Mouse (Mus musculus): ENCODE results near the gene Polr2l. TPM values are rescaled to one million over a fixed set of nuclear protein-coding genes. Genes with fewer than 3 reads are reported as not detected.
A peak's percentile ranks its signal among the peaks of the same experiment; 100 is the strongest.

The Polr2l gene
- polyA plus RNA-seq, 1 experiment from 2014 or later = 68.8 TPM

DNA sequence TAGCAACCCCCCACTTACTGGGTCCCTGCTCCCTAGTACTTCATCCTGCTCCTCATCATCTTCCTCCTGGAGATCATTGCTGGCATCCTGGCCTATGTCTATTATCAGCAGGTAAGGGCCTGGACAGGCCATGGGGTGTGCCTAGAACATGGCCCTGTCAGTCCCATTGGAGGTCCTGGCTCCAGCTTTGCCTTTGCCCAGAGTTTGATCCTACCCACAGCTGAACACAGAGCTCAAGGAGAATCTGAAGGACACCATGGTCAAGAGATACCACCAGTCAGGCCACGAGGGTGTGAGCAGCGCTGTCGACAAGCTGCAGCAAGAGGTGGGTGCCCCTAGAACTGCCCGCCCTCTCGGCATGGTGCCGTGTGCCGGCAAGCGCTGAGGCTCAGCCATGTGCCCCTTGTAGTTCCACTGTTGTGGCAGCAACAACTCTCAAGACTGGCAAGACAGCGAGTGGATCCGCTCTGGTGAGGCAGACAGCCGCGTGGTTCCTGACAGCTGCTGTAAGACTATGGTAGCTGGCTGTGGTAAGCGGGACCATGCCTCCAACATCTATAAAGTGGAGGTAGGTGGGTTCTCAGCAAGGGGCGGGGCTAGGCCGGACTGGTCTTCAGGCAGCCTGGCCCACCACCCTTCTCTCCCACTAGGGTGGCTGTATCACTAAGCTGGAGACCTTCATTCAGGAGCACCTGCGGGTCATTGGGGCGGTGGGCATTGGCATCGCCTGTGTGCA lies 4.9 kb downstream of the Polr2l start:
- 88% methylated on average over 18 of the region's 18 CpGs for WGBS
- Histone ChIP-seq H3K36me3 (ENCODE audit: insufficient read depth, low read length) (peaks cover 26% of the 10 kb centered on the region), H3K4me3 (ENCODE audit: low read length) (no peak overlapping the region), H3K4me1 (ENCODE audit: insufficient read depth, low read length) (peaks cover 46% of the 10 kb centered on the region), H3K27me3 (ENCODE audit: insufficient read depth, low read length) (0 out of 2 replicates have a peak, but pooled peaks cover 5% of the 10 kb centered on the region), H3K27ac (ENCODE audit: low read length) (peak overlapping the region; percentile 97), H3K9ac (replicated peaks; ENCODE audit: low read length) (0 out of 2 replicates have a peak overlapping the region, but pooled peaks have one; percentile 90), H3K4me2 (replicated peaks; ENCODE audit: low read depth, low read length) (no peak overlapping the region), H3K9me3 (ENCODE audit: low read length) (no peaks in the 10 kb centered on the region)
- ATAC-seq (ENCODE audit: low FRiP score, low TSS enrichment) = no peak

GRCm38 (mm10) chr7:141469352-141469751 lies 5.6 kb downstream of the Polr2l start:
- H3K4me3 ChIP-seq (ENCODE audit: low read length) = peak overlapping the region; percentile 85; the same call in 1 of the 2 replicates
- peaks cover 26% of the 10 kb centered on the region for H3K36me3 ChIP-seq (ENCODE audit: insufficient read depth, low read length)
- H3K4me1 ChIP-seq (ENCODE audit: insufficient read depth, low read length) = peaks cover 53% of the 10 kb centered on the region
- peak overlapping the region; percentile 97 for H3K27ac ChIP-seq (ENCODE audit: low read length)
- no peak for ATAC-seq (ENCODE audit: low FRiP score, low TSS enrichment)
- H3K27me3 ChIP-seq (ENCODE audit: insufficient read depth, low read length) = peaks cover 11% of the 10 kb centered on the region
- no peaks in the 10 kb centered on the region for H3K9me3 ChIP-seq (ENCODE audit: low read length)
- H3K9ac ChIP-seq (replicated peaks; ENCODE audit: low read length) = peak overlapping the region; percentile 90
- peak overlapping the region; percentile 92 for H3K4me2 ChIP-seq (replicated peaks; ENCODE audit: low read depth, low read length)
- WGBS = 51% methylated on average over 6 of the region's 6 CpGs

DNA sequence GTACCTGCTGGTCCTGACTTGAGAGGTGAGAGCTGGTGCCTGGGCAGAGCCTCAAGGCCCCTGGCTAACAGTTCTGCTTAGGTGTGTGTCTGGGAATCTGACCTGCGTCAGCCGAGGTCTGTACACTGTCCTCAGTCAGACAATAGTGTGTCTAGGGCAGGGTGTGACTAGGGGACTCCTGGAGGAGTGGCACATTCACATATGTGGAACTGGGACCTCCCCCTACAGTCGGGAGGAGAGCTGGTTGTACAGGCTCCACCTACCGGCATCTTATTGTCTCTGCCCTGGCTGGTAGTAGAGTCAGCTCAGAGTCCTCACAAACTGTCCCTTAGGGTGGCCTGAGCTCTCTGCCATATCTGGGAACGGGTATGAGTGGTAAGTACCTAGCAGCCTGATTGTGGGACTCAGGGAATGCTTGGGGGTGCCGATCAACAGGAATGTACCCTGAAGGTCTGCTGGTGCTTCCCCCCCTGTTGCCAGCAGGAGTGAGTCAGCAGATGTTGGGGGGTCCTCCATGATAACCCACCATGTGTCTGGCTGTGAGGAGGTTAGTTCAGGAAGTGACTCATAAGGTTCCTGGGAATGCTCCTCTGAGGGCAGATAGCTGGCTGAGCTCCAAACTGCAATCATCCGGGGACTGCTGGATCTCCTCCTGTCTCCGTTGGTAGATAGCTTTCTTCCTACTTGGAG lies 6.3 kb downstream of the Polr2l start:
- H3K4me1 ChIP-seq (ENCODE audit: insufficient read depth, low read length) = peaks cover 52% of the 10 kb centered on the region
- H3K9me3 ChIP-seq (ENCODE audit: low read length) = no peaks in the 10 kb centered on the region
- 10% methylated on average over 8 of the region's 8 CpGs for WGBS
- H3K4me2 ChIP-seq (replicated peaks; ENCODE audit: low read depth, low read length) = peak overlapping the region; percentile 92
- H3K9ac ChIP-seq (replicated peaks; ENCODE audit: low read length) = peak overlapping the region; percentile 90
- H3K27me3 ChIP-seq (ENCODE audit: insufficient read depth, low read length) = peaks cover 18% of the 10 kb centered on the region
- H3K4me3 ChIP-seq (ENCODE audit: low read length) = peak overlapping the region; percentile 85
- H3K27ac ChIP-seq (ENCODE audit: low read length) = peak overlapping the region; percentile 97
- ATAC-seq (ENCODE audit: low FRiP score, low TSS enrichment) = peak; percentile 78
- peaks cover 26% of the 10 kb centered on the region for H3K36me3 ChIP-seq (ENCODE audit: insufficient read depth, low read length)

- peak overlapping the region; percentile 97 for H3K27ac ChIP-seq (ENCODE audit: low read length)
- H3K27me3 ChIP-seq (ENCODE audit: insufficient read depth, low read length) = peaks cover 23% of the 10 kb centered on the region
- no peak for ATAC-seq (ENCODE audit: low FRiP score, low TSS enrichment)
- H3K4me3 ChIP-seq (ENCODE audit: low read length) = peak overlapping the region; percentile 85
- H3K4me1 ChIP-seq (ENCODE audit: insufficient read depth, low read length) = peaks cover 50% of the 10 kb centered on the region
- peaks cover 26% of the 10 kb centered on the region for H3K36me3 ChIP-seq (ENCODE audit: insufficient read depth, low read length)
- peak overlapping the region; percentile 92 for H3K4me2 ChIP-seq (replicated peaks; ENCODE audit: low read depth, low read length)
- peak overlapping the region; percentile 90 for H3K9ac ChIP-seq (replicated peaks; ENCODE audit: low read length)
- no peaks in the 10 kb centered on the region for H3K9me3 ChIP-seq (ENCODE audit: low read length)
- WGBS = 4% methylated on average over 5 of the region's 5 CpGs
These were observed 6.8 kb downstream of the Polr2l start for GRCm38 (mm10) chr7:141468164-141468521.

DNA sequence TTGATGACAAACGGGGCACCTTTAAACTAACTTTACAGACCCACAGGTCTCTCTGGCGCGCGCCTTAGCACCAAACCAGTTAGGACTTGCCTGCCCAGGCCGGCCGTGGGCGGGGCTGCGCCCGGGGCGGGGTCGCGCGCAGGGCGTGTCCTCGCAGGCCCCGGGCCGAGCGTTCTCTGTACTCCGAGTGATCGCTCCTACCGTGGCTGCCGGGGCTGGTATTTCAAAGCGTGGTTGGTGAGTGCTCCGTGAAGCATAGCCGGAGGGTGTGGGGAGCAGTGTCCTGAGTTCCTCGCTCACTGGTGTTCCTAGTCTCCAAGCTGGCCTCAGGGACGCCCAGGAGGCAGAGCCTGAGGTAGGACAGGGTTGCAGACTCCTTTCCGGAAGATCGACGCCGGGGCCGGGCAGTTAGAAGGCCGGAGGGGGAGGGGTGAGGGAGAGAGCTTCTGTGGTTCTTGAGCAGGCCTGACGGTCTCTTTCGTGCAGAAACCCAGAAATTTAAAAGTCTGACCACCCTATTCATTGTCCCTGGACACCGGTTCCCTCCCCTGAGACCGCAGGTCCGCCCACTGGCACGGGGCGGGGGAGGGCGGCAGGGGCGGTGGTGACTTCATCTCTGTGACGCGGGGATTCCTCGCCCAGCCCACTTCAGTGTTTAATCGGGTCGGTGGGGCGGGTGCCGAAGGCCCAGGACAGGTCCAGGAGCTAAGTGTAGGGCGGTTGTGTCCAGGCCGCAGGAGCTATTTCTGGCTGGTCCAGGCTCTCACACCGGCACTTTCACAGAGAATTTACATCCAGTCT lies 7.5 kb downstream of the Polr2l start, which contains the start of gene Cd151:
Gene Cd151 (plus strand): TSS at position 163 of the 801 bp plus-strand sequence.
- peak within 1 kb of the TSS; percentile 90 for H3K9ac ChIP-seq (replicated peaks; ENCODE audit: low read length)
- peaks cover 52% of the 10 kb centered on the region for H3K4me1 ChIP-seq (ENCODE audit: insufficient read depth, low read length)
- under 1% methylated on average over 52 of the region's 52 CpGs for WGBS
- peaks cover 30% of the 10 kb centered on the region for H3K27me3 ChIP-seq (ENCODE audit: insufficient read depth, low read length)
- peak within 1 kb of the TSS; percentile 85 for H3K4me3 ChIP-seq (ENCODE audit: low read length)
- ATAC-seq (ENCODE audit: low FRiP score, low TSS enrichment) = peak; percentile 81
- H3K27ac ChIP-seq (ENCODE audit: low read length) = peak within 1 kb of the TSS; percentile 97
- no peaks in the 10 kb centered on the region for H3K9me3 ChIP-seq (ENCODE audit: low read length)
- peak within 1 kb of the TSS; percentile 92 for H3K4me2 ChIP-seq (replicated peaks; ENCODE audit: low read depth, low read length)
- H3K36me3 ChIP-seq (ENCODE audit: insufficient read depth, low read length) = peaks cover 22% of the 10 kb centered on the region

DNA sequence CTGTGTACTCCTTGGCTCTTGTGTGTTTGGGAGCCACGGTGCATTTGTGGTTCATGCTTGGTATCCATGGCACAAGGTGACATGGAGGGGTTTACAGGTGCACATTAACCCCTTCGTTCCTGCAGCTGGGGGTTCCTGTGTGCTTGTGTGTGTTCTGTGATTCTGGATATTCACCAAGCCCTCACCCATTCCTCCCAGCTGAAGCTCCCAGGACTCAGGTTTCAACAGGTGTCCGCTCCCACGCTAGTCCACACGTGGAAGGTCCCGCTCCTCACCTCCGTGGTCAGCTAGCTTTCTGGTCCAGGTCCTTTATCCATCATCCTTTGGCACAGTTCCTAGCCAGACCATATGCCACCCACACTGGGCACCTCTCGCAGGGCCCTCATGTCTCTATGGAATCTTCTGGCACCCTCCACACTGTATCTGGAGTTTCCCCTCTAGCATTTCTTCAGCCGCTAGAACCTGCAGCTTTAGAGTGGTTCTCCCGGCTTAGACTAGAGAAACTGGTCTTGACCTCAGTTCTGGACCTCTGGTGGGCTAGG lies 8.3 kb downstream of the Polr2l start:
- Histone ChIP-seq H3K36me3 (ENCODE audit: insufficient read depth, low read length) (peaks cover 22% of the 10 kb centered on the region), H3K9ac (replicated peaks; ENCODE audit: low read length) (peak overlapping the region; percentile 90), H3K4me3 (ENCODE audit: low read length) (peak overlapping the region; percentile 85), H3K9me3 (ENCODE audit: low read length) (no peaks in the 10 kb centered on the region), H3K27ac (ENCODE audit: low read length) (peak overlapping the region; percentile 97), H3K4me1 (ENCODE audit: insufficient read depth, low read length) (peaks cover 59% of the 10 kb centered on the region), H3K27me3 (ENCODE audit: insufficient read depth, low read length) (peaks cover 34% of the 10 kb centered on the region), H3K4me2 (replicated peaks; ENCODE audit: low read depth, low read length) (peak overlapping the region; percentile 92)
- ATAC-seq (ENCODE audit: low FRiP score, low TSS enrichment) = no peak
- WGBS = 52% methylated on average over 10 of the region's 10 CpGs

DNA sequence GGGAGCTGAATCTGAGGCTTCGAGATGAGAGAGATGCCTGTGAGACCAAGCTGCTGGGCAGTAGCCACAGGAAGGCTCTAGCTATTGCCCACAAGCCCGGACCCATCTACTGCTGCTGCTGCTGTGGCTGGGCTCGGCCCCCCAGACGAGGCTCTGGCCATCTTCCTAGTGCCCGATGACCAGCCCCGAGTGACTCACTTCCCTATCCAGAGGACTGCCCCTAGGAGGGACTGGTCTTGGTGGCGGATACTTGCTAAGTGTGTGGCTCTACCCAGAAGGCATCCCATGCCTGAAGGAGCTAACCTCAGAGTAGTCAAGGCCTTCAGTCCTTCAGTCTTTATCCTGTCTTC lies 8.9 kb downstream of the Polr2l start:
- 63% methylated on average over 7 of the region's 7 CpGs for WGBS
- peaks cover 34% of the 10 kb centered on the region for H3K27me3 ChIP-seq (ENCODE audit: insufficient read depth, low read length)
- H3K36me3 ChIP-seq (ENCODE audit: insufficient read depth, low read length) = peaks cover 16% of the 10 kb centered on the region
- H3K4me2 ChIP-seq (replicated peaks; ENCODE audit: low read depth, low read length) = no peak overlapping the region
- no peak overlapping the region for H3K27ac ChIP-seq (ENCODE audit: low read length)
- H3K9ac ChIP-seq (replicated peaks; ENCODE audit: low read length) = no peak overlapping the region
- ATAC-seq (ENCODE audit: low FRiP score, low TSS enrichment) = no peak
- H3K4me3 ChIP-seq (ENCODE audit: low read length) = no peak overlapping the region
- peaks cover 64% of the 10 kb centered on the region for H3K4me1 ChIP-seq (ENCODE audit: insufficient read depth, low read length)
- H3K9me3 ChIP-seq (ENCODE audit: low read length) = no peaks in the 10 kb centered on the region

DNA sequence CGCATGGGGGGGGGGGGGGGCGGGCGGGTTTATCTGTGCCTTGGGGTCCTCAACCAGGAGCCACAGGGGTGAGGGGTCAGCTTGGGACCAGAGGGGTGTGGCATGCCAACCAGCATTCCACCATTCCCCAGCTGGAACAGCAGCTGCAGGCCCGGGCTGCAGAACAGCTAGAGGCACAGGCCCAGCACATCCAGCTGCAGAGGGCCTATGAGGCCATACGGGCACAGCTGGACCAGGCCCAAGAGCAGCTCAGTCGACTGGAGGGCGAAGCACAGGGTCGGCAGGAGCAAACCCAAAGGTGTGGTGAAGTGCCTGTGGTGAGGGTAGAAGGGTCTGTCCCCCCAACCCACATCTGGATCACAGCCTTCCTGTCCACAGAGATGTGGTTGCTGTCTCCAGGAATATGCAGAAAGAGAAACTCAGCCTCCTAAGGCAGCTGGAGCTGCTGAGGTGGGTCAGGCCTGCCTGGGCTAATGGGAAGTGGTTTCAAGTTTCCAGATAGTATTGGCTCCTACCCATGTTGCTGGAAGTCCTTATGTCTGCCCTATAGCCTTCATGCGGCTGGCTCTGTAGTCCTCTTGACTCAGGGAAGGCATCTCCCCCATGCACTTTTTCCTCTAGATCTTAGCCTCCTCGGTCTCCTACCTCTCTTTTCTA lies 9.4 kb downstream of the Polr2l start:
- Histone ChIP-seq H3K9me3 (ENCODE audit: low read length) (no peaks in the 10 kb centered on the region), H3K4me3 (ENCODE audit: low read length) (no peak overlapping the region), H3K36me3 (ENCODE audit: insufficient read depth, low read length) (peaks cover 11% of the 10 kb centered on the region), H3K27ac (ENCODE audit: low read length) (no peak overlapping the region), H3K9ac (replicated peaks; ENCODE audit: low read length) (0 out of 2 replicates have a peak overlapping the region, but pooled peaks have one; percentile 47), H3K4me1 (ENCODE audit: insufficient read depth, low read length) (peaks cover 66% of the 10 kb centered on the region), H3K27me3 (ENCODE audit: insufficient read depth, low read length) (peaks cover 34% of the 10 kb centered on the region), H3K4me2 (replicated peaks; ENCODE audit: low read depth, low read length) (peak overlapping the region; percentile 51)
- 43% methylated on average over 8 of the region's 10 CpGs for WGBS
- ATAC-seq (ENCODE audit: low FRiP score, low TSS enrichment) = no peak

- H3K4me1 ChIP-seq (ENCODE audit: insufficient read depth, low read length) = peaks cover 64% of the 10 kb centered on the region
- H3K9ac ChIP-seq (replicated peaks; ENCODE audit: low read length) = peak overlapping the region; percentile 43
- H3K4me3 ChIP-seq (ENCODE audit: low read length) = peak overlapping the region; percentile 32
- H3K27ac ChIP-seq (ENCODE audit: low read length) = no peak overlapping the region
- peaks cover 3% of the 10 kb centered on the region; the same call in 1 of the 2 replicates for H3K36me3 ChIP-seq (ENCODE audit: insufficient read depth, low read length)
- H3K4me2 ChIP-seq (replicated peaks; ENCODE audit: low read depth, low read length) = peak overlapping the region; percentile 51
- 9% methylated on average over 37 of the region's 38 CpGs for WGBS
- no peak for ATAC-seq (ENCODE audit: low FRiP score, low TSS enrichment)
- H3K9me3 ChIP-seq (ENCODE audit: low read length) = no peaks in the 10 kb centered on the region
- peaks cover 34% of the 10 kb centered on the region for H3K27me3 ChIP-seq (ENCODE audit: insufficient read depth, low read length)
These were observed 10.2 kb downstream of the Polr2l start for GRCm38 (mm10) chr7:141464603-141465201.

Data from kidney, embryonic 16.5 days (tissue).